Mouse (Mus musculus) ovary, postnatal 10 days (tissue): Measurements from ENCODE around the gene Exosc9.

Experiments used
- DNase-seq: peaks from one replicate; pipeline ENCODE4 v3.0.0; 2022; ENCODE audit warnings: low spot score

Gene Exosc9

DNA sequence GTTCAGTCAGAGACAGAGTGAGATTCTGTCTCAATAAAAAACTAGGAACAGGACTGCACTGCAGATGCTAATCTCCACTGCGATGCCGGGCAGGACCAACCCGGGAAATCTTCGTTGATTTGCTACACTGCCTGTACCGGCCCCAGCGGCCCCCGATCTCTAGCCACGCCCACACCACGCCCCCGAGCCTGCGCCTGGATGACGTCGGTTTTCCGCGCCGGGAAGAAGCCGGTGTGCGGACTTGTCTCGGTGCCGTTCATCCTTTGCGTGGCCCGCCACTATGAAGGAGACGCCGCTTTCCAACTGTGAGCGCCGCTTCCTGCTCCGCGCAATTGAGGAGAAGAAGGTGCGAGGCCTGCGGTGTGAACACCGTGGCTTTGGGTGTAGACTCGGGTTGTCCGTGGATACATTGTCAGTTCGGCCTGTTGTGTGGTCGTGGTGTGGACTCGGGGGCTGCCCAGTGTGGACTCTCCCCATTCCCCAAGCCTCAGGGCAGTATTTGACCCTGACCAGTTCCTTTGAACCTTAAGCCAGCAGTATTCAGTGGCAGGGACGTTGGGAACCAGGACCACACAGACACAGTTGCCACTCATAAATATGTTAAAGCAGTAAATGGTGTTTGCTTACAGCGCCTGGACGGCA lies at the start of gene Exosc9:
TSS of gene Exosc9 (plus strand) at position 201 of the 642 bp plus-strand sequence.
- peak; percentile 90 for DNase-seq

GRCm38 (mm10) chr3:36505306-36505705 lies 47.1 kb upstream of the Exosc9 start:
- no peak for DNase-seq

GRCm38 (mm10) chr3:36505809-36506735 lies 46.3 kb upstream of the Exosc9 start:
- no peak for DNase-seq

GRCm38 (mm10) chr3:36511491-36511890 lies 40.9 kb upstream of the Exosc9 start:
- DNase-seq, result no peak

- no peak for DNase-seq
Measured at GRCm38 (mm10) chr3:36516196-36516595, 36.2 kb upstream of the Exosc9 start.

GRCm38 (mm10) chr3:36521073-36522060 lies 31.0 kb upstream of the Exosc9 start, which contains the start of gene Gm11549:
Gm11549 (minus strand) TSS chr3:36521813.
- no peak for DNase-seq

DNA sequence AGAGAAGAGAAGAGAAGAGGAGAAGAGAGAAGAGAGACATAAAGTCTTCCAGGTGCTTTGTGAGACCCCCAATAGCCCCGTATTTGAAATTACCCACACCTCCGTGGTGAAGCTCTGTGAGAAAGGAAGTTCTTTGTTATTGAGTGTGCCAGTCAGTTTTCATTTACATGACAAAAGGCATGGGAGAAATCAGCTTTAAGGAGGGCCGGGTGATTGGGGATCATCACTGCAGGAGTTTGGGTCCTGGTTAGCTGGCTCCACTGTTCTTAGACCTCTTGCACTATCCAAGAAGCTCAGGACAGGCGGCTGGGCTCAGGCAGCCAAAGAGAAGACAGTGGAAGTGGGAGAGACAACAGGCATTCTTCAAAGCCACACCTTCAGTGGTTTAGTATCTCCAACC lies 30.3 kb upstream of the Exosc9 start:
- no peak for DNase-seq

DNA sequence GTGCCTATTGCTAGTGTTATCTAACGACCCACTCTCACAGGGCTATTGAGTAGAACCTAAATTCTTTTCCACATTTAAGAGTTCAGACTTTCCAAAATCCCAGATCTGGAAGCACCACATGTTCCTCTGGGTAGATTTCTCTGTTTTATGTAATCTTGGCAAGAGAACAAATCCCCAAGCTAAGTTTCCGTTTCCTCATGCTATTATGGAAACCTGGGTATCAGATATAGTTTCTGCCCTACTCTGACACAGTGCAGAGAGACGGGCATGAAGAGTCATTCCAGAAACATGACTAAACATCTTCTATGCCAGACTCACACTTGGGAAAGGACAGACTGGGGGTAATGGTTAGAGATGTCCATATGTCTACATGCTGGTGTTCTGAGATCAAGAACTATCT lies 27.9 kb upstream of the Exosc9 start:
- no peak for DNase-seq

DNA sequence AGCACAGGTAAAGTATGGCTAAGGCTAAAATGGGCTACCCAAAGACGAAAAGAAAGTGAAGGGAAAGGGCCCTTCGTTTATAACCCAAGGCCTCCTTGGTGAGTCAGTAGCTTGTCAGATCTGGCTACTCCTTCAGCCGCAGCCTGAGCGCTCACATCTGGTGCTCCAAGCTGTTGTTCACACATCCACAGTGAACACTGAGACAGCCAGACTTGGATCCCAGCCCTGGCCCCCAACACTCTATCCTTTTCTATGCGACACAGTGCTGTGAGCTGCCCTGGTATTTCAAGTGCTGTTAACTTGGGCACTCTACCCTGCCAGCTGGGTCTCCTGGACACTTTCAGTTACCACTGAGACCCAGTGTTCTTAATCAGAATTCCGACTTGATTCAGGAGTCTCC lies 22.1 kb upstream of the Exosc9 start:
- no peak for DNase-seq

DNA sequence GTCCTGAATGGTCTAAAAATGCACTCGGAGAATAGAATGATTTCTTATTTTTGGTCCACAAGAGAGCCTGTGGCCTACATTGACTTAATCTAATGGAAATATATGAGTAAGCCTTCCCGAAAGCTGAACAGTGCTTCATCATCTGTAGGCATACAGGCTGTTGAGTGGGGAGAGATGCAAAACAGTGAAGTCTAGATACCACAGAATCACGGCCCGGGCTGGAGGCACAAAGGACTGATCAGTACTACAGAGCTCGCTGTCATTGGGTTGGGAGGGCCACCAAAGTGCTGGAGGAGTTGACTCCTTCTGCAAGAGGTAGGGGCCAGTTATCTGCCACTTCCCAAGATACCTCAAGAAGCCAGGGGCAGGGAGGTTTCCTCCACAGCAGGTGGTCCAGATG lies 21.6 kb upstream of the Exosc9 start:
- DNase-seq, result no peak

DNA sequence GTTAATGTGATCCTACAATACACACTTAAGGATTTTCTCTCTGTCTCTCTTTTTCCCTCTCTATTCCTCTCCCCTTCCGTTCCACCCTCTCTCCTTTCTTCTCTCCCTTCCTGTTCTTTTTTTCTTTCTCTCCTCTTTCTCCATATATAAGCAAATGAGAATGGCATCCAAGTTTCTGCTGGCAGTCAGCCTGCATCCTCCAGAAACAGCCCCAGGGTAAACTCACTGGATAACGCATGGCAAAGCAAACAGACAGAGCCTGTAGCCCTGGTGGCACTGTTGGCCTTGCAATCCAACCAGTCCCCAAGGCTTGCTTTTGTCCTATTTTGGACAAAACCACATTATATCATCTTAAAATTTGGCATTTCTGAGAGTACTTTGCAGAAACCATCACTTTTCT lies 21.2 kb upstream of the Exosc9 start:
- no peak for DNase-seq

GRCm38 (mm10) chr3:36531979-36532542 lies 20.3 kb upstream of the Exosc9 start:
- no peak for DNase-seq

- no peak for DNase-seq
Measured at GRCm38 (mm10) chr3:36532738-36533137, 19.7 kb upstream of the Exosc9 start.

DNA sequence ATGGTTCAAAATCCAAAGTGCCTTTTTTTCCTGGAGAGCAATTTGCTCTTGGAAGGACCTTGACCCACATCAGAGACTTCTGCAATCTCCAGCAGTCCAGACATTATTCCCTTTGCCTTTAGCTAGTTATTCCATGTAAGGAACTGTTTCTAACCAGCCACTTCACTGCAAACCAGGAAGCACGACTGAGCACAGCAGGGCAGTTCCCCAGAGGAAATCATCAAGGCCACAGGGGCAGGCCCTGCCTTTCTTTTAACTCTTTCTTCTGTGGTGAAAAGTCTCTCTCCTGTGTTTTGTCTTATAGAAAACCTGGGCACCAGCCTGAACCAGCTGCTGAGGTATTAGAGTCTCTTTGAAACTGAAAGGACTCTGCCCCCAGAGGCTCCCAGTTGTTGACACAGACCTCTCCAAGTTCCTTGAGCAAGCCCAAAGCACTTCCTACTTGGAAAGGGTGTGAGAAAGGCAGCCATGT lies 19.2 kb upstream of the Exosc9 start:
- DNase-seq, result no peak

- DNase-seq, result no peak
Measured at GRCm38 (mm10) chr3:36536041-36536440, 16.4 kb upstream of the Exosc9 start.

- no peak for DNase-seq
Measured at GRCm38 (mm10) chr3:36537701-36538470, 14.5 kb upstream of the Exosc9 start.

- DNase-seq, result no peak
Measured at GRCm38 (mm10) chr3:36540756-36541155, 11.7 kb upstream of the Exosc9 start.

GRCm38 (mm10) chr3:36541399-36541798 lies 11.0 kb upstream of the Exosc9 start:
- DNase-seq, result no peak

DNA sequence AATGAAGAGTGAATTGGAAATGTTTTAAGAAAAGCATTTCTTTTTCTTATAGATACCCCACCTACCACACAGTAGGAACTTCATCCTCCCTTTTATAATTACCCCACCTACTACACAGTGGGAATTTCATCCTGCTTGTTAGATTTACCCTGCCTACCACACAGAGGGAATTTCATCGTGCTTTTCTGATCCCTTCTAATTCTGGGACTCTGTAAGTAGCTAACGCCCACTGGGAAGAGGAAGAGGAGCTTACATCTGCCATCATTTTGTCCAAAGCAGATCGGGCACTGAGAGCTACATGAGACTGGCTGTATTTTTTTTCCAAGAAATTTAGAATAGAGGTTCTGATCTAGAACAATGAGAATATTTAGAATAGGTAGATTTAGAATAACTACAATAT lies 7.4 kb upstream of the Exosc9 start:
- no peak for DNase-seq

- no peak for DNase-seq
Measured at GRCm38 (mm10) chr3:36551343-36551742, 1.1 kb upstream of the Exosc9 start.

DNA sequence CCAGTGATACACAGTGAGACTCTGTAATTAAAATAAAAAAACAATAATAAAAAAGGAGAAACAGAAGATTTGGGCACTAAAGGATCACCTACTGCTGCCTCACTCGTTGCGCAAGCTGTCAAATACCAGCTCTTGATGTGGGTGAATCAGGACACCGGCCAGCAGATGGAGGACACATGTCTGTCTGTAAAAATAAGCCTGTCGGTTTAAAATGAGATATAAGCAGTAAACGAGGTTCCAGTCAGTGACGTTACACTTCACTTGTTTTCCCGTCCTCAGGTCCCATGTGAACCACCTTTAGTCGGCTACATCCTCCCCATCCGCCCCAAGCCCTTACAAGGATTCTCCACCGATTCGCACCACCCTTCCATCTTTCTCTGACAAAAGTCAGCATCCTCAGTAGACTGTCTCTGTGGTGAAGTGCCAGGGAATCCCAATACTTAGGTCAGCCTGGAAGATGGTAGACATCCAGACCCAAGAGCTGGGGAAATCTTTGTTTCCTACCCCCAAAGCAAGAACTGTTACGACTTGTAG lies 488 bp upstream of the Exosc9 start:
- DNase-seq, result no peak
